Mouse (Mus musculus) brain, adult 2 months (tissue): ENCODE results near the gene Rarres2.
A peak's percentile ranks its signal among the peaks of the same experiment; 100 is the strongest.

Source experiments
- DNase-seq: peaks from one replicate; pipeline ENCODE4 v3.0.0; 2011; ENCODE audit warnings: low read depth, low spot score

The Rarres2 gene

GRCm38 (mm10) chr6:48572572-48573061 is at the start of gene Rarres2:
Rarres2 (minus strand) TSS chr6:48572789.
- DNase-seq, result no peak

DNA sequence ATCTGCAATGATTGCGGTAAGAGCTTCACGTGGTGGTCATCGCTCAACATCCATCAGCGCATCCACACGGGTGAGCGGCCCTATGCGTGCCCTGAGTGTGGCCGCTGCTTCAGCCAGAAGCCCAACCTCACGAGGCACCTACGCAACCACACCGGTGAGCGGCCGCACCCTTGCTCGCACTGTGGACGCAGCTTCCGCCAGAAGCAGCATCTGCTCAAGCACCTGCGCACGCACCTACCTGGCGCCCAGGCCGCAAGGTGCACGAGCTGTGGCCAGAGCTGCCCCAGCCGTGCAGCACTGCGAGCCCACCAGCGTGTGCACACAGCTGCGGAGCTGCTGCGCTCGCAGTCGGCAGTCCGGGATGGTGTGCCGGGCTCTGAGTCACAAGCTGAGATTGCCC is 47.4 kb upstream of the Rarres2 start:
- no peak for DNase-seq

GRCm38 (mm10) chr6:48614756-48615155 is 42.2 kb upstream of the Rarres2 start:
- no peak for DNase-seq

GRCm38 (mm10) chr6:48613464-48613863 is 40.9 kb upstream of the Rarres2 start:
- no peak for DNase-seq

DNA sequence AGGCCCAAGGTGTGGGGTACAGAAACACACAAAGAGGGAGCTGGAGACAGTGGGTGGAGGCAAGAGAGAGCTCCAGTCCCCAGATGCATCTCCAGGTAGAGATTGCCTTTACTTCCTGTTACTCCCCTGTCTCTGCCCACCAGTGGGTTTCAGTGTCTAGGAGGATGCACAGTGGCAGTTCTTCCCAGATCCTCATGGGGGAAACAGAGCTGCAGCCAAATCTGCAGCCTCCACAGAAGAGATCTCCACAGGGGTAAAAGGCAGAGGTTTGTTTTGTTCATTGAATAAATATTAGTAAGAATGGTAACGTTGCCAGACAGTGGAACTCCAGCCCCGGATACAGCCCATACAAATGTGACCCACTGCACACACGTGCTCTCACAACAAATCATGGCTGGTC is 38.1 kb upstream of the Rarres2 start:
- DNase-seq, result no peak

DNA sequence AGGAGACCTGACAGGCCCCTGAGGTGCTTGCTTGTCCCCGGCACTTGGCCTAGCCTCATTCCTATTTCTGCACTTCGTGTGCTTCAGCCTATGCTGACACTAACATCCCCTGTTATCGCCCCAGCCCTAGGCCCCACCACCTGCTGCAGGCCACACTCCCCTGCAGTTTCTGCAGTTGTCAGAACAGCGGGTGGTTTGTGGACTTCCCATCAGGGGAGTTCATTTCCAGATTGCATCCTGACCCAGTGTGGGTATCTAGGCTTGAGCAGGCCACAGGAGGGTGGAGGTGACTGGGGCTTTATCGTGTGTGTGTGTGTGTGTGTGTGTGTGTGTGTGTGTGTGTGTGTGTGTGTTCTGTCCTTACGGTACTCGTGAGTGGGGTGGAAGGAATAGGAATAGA is 36.9 kb upstream of the Rarres2 start:
- peak; percentile 58 for DNase-seq

DNA sequence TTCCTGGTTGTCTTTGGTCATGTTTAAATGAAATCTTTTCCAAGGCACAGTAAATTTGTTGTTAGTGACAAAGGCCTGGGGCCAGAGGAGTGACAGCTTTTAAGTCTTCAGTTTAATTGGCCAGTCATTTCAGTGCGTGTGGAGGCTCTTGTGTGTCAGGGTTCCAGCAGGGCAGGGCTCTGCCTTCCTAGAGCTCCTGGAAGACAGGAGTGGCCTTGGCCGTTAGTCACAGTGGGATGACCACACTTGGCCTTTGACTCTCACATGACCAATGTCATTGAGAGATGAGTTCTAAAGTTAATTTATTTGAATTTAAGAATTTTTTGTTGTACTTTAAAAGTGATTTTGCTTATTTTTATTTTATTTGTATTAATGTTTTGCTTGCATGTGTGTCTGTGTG is 35.5 kb upstream of the Rarres2 start:
- no peak for DNase-seq

DNA sequence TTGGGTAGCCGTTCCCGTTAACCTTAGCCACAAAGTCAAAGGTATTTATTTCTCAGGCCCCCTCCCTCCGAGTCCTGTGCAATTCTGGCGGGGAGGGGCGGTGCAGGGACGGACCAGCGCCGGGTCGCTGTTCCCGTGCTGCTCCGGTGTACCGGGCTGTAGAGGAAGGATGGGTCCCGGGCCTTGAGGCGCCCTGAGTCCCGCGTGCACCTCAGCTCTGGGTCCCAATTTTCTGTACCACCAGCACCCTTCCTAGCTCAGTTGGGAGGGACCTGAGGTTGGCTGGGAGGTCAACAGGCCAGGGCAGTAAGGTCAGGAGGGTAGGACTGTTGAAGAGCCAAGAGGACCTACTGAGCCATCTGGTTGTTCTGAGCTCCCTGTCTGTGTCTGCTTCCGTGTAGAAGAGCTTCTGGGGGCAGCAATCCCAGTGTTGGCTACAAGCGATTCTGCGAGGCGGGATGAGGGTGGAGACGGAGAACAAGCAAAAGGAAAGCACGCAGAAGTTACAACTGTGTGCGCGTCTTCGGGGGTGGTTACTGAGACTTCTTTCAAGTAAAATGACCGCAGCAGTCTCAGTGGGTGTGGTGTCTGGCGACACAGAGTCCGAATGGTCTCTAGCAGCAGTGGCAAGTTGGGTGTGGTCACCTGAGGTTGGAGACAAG is 29.6 kb upstream of the Rarres2 start:
- peak; percentile 86 for DNase-seq

DNA sequence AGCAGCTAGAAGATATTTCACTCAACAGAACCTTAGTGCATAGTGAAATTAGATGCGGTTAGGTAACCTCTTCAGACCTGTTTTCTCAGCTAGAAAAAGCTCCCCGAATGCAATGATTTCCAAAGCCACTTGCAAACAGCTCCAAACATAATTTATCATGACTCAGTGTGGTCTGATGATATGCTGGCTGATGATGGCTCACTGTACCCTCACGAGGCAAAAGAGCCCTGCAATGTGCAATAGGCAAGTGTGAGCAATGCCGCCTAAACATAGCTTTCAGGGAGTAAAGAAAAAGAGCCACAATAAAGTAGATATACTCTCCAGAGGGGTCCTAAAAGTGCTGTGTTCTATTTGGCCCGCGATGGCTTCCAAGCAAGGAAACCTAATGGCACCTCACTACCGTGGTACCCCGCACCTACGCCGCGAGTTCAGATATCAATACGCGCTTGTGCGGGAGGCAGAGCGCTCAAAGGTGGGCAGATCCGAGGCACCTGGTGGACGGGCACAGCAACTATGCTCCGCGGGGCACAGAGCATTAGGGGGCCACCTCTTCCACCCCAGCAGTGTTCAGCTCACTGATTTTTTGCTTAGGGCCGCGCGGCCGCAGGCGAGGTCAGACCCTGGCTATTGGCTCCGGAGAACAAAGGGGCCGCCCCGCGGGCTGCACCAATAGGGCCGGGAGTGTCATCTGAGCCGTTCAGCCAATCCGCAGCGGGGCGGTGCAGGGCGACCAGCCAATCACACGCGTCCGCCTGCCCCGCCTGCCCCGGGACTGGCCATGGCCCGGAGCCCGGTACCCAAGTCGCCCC is 28.9 kb upstream of the Rarres2 start, which contains the start of gene Zfp775:
Gene Zfp775, plus strand, starts transcription at position 793 of the 809 bp plus-strand sequence.
- DNase-seq, result peak; percentile 98

DNA sequence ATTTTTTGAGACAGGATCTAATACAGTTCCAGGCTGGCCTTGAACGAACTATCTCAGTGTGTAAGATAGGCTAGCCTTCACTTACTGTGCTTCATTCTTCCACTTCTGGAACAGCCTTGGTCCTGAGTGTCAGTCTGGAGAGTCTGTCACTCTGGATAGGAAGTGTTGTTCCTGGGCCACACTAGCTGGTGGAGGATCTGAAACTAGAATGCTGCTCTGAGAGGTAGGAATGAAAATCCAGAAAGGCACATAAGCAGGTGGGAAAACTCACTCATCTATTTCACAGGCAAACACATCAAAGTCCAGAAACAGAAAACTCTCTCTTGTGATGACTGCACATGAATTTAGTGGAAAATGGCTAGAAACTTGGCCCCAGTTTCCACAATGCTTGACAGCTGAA is 28.0 kb upstream of the Rarres2 start:
- DNase-seq, result no peak

DNA sequence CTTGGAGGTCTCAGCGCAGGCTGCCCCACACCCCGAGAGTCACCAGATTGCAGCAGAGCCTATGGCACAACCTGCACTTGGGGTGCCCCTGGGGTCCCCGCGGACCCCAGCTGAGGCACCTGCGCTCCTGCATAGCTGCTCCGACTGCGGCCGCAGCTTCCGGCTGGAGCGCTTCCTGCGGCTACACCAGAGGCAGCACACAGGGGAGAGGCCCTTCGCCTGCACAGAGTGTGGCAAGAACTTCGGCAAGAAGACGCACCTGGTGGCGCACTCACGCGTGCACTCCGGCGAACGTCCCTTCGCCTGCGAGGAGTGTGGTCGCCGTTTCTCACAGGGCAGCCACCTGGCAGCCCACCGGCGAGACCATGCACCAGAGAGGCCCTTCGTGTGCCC is 24.6 kb upstream of the Rarres2 start:
- no peak for DNase-seq

DNA sequence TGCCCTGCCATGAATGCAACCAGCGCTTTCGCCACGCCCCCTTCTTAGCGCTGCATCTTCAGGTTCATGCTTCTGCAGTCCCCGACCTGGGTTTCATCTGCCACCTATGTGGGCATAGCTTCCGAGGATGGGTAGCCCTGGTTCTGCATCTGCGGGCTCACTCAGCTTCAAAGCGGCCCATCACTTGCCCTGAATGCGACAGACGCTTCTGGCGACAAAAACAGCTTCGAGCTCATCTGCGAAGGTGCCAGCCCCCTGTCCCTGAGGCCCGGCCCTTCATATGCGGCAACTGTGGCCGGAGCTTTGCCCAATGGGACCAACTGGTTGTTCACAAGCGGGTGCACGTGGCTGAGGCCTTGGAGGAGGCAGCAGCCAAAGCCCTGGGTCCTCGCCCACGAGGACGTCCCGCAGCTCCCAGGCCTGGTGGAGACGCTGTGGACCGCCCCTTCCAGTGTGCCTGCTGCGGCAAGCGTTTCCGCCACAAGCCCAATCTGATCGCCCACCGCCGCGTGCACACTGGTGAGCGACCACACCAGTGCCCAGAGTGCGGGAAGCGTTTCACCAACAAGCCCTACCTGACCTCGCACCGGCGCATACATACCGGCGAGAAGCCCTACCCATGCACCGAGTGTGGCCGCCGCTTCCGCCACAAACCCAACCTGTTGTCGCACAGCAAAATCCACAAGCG is 24.1 kb upstream of the Rarres2 start:
- no peak for DNase-seq

DNA sequence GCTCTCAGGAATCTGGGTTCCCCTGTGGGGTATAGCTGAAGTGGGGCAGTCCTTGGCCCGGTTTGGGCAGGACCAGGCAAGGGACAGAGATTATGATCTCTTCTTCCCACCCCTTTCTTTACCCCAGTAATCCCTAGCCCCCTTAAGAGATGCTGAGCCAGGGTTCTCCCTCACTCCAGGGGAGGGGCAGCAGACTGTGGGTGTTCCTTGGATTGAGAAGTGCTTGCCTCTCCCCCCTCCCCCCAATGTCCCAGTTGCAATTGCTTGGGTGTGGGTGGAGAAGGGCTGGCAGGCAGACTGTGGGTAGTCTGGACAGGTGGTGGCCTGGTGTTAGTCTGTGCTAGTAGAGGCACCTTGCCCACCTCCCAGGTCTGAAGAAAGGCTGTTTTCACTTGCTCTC is 22.7 kb upstream of the Rarres2 start:
- DNase-seq, result peak; percentile 59

DNA sequence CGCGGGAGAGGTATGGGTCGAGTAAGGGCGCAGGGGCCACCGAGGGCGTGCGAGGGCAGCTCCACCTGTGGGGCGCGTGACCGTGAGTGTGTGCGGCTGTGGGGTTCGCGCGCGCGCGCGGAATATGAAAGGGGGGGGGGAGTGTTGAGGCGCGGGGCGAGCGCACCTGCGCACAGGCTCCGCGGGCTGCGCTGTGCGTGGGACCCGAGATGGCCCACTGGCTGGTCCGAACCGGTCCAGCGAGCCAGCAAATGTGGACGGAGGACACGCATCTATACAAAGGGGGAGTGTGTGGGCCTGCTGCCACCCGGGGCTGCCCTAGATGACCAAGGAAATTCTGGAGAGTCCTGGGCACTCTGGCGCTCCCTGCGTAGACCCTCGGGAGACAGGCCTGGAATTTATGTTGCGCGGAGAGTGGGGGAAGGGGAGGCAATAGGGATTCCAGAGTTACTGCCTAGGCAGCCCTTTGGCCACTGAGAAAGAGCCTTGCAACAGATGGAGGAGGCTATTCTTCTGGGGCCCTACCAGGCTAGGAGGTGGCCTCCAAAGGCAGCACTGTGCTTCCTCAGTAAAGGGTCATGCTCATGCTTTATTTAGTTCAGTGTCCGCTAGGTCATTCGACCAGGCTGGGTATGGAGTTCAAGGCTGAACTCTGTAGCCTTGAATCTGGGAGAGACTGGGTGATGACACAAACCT is 21.6 kb upstream of the Rarres2 start:
- DNase-seq, result peak; percentile 88

DNA sequence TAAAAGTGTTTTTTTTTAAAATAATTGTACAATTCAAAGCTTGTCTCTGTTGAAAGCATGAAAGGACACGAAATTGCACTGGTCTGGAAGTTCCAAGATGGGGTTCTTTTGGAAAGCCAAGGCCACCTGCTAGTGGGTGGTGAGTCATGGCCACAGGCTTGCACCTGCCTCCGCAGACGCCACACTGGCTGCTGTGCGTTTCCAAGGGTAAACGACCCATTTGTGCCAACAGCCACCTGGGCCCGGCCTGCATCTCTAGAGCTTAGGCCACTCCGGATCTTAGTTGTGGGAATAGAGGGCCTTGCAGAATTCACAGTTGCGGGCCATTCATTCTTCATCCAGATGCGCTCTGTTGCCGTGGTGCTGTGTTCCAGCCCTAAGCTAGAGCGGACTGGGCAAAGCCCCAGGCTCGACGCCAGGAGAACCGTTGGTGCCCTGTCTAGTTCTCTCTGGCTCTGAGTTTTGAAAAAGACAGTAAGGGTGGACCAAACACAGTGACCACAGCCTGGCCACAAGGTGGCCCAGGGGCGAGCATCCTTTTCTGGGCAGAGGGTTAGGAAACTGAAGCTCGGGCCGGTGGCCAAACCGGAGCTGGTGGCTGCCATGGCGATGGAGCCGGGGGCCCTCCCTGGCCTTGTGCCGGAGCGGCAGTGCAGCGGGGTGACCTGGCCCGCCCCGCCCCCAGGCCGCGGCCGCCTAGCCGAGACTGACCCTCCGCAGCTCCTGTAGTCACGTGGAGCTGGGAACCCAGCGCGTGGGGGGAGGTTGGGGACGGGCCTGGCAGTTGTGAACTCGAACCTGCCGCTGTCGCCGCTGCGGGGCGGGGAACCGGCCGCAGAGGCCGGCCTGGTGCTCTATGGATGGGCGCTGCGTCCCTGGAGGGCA is 20.8 kb upstream of the Rarres2 start, which contains the start of the genes Repin1 and Gm44965:
Gene Repin1, plus strand, starts transcription at position 726 of the 885 bp plus-strand sequence.
Gene Gm44965, plus strand, starts transcription at position 784 of the 885 bp plus-strand sequence.
- DNase-seq, result peak; percentile 96

DNA sequence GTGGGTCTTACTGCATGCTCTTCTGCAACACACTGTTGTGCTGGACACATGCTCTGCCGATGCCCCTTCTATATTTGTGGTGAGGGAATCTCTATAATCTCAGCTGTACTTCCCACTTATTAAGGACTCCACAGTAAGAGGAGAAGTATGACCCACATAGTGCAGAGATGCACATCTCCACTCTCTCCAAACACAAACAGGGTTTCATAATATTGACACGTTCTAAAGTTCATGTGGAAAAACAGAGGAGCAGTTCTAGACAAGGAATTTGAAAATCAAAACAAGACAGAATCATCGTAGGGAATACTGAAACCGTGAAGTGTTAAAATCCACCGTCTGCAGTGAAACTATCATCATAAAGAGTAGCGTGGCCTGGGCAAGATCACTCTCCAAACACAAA is 19.3 kb upstream of the Rarres2 start:
- DNase-seq, result no peak

GRCm38 (mm10) chr6:48591221-48591845 is 18.7 kb upstream of the Rarres2 start:
- no peak for DNase-seq

DNA sequence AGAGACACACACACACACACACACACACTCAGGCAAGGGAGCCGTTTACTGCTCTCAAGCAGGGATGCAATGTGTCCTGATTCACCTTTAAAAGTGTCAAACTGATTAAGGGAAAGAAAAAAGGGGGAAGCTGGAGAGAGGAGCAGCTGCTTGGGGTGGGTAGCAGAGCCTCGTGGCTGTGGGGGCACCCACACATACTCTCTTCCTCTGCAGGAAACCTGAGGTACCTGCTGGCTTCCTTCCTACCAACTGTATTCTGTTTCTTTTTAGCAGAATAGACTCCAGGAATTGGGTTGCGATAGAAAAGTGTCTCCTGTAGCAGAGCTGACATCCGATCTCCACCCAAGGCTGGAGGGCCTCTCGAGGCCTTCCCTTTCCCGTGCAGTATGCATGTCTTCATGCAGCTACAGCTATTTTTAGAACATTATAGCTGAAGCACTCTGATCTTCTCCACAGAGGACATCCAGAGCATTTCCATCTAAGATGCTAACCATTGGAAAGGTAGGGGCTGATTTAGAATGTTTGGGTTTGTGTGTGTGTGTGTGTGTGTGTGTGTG is 16.7 kb upstream of the Rarres2 start, which contains the start of gene Gm45021:
Gene Gm45021, plus strand, starts transcription at position 417 of the 557 bp plus-strand sequence.
- no peak for DNase-seq

- DNase-seq, result peak; percentile 83
Observed at GRCm38 (mm10) chr6:48582037-48582436, 9.4 kb upstream of the Rarres2 start.

- DNase-seq, result no peak
Observed at GRCm38 (mm10) chr6:48581257-48581656, 8.7 kb upstream of the Rarres2 start.
